Mouse (Mus musculus) olfactory bulb, adult 2 months (tissue): ENCODE data around the gene Anxa9.

Source experiments
- CTCF ChIP-seq: fragments of 200-500 bp; IDR thresholded peaks from 2 replicates; pipeline ENCODE4 v1.5.1; 2012; ENCODE audit warnings: low read depth, mild to moderate bottlenecking, low read length, moderate library complexity; ENCODE audit not compliant: insufficient read depth
- POLR2A ChIP-seq: fragments of 200-500 bp; IDR thresholded peaks from 2 replicates; pipeline ENCODE4 v1.6.1; 2012; ENCODE audit warnings: mild to moderate bottlenecking, low read depth, low read length, moderate library complexity; ENCODE audit not compliant: insufficient read depth

DNA sequence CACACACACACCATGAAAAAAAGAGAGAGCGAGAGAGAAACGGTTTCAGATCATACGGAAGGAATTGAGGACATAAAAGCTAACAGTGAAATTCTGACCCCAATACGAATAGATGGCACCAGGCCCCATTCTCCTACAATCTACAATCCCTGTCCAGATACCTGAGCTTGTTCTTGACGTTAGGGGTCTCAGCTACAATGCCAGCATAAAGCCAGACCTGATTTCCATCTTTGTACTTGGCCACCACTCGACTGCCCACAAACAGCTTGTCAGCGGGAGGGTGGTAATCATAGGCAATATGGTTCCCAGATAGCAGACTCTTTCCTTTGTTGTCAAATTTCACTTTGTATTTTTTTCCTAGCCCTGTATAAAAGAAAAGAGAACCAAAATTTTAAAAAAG, 39.5 kb upstream of the Anxa9 start:
- TF ChIP-seq POLR2A (no peak), CTCF (no peak)
